Mouse (Mus musculus): ENCODE data around the gene Slc34a3. TPM values are rescaled to one million over a fixed set of nuclear protein-coding genes. Genes with fewer than 3 reads are reported as not detected.

Slc34a3 gene
- not detected for polyA plus RNA-seq (2014; fragmentation: Illumina TruSeq; extraction: RNeasy Lipid Tissue Mini Kit (QIAGEN cat#74804))

GRCm38 (mm10) chr2:25234050-25234449 is at the start of gene Slc34a3:
Slc34a3 (minus strand) TSS chr2:25234364.

GRCm38 (mm10) chr2:25271827-25272511 is 37.8 kb upstream of the Slc34a3 start, which contains the start of the genes Ssna1 and Anapc2:
Ssna1 (minus strand) TSS chr2:25272438.
Anapc2 (plus strand) TSS chr2:25272478.

GRCm38 (mm10) chr2:25262291-25262767 is 28.2 kb upstream of the Slc34a3 start, which contains the start of gene Tprn:
Tprn (plus strand) TSS chr2:25262618.

GRCm38 (mm10) chr2:25255284-25255779 is 21.2 kb upstream of the Slc34a3 start, which contains the start of gene Tmem203:
Tmem203 (plus strand) TSS chr2:25255439.

GRCm38 (mm10) chr2:25246183-25247072 is 12.3 kb upstream of the Slc34a3 start, which contains the start of gene AL732309.1:
AL732309.1 (minus strand) TSS chr2:25246863.

DNA sequence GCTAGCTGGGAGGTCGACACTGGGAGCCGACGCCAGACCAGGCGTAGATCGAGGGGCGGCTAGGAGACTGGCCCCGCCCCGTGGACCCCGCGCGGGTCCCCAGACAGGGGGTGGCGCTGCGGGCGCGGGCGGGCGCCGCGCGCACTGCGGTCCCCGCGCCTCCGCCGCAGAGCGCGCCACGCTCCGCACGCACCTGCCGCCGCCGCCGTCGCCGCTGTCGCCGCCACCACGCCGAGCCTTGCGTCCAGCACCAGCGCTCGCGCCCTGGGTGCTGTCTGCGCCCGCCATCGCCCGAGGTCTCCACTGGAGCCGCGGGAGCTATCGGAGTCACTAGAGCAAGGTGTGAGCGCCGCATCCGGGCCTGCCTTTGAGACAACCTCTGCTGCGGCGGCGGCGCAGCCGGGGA is 7.9 kb upstream of the Slc34a3 start, which contains the start of the genes Rnf208 and Cysrt1:
Gene Rnf208, plus strand, starts transcription at position 155 of the 406 bp plus-strand sequence.
Gene Cysrt1, minus strand, starts transcription at position 352 of the 406 bp plus-strand sequence.

DNA sequence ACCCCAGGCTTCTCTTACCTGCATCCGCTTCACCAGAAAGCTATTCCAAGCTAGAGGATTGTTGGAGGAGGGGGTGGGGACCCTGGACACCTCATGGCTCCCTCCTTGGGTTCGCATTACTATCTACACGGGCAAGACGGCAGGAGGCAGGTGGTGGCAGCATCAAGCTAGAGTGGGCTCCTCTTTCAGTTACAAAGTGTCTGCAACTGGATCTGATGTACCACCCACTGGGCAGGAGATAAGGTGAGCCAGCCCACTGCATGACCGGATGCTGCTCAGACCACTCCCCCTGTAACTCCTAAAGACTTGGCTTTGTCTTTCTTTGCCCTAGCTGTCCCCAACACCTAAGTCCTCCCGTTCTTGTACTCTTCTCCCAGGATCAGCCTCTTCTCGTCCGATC is 2.5 kb upstream of the Slc34a3 start, which contains the start of gene Rnf224:
Gene Rnf224, minus strand, starts transcription at position 174 of the 400 bp plus-strand sequence.

GRCm38 (mm10) chr2:25224492-25224765 is 9.7 kb downstream of the Slc34a3 start, which contains the start of gene Tubb4b:
Tubb4b (minus strand) TSS chr2:25224702.

DNA sequence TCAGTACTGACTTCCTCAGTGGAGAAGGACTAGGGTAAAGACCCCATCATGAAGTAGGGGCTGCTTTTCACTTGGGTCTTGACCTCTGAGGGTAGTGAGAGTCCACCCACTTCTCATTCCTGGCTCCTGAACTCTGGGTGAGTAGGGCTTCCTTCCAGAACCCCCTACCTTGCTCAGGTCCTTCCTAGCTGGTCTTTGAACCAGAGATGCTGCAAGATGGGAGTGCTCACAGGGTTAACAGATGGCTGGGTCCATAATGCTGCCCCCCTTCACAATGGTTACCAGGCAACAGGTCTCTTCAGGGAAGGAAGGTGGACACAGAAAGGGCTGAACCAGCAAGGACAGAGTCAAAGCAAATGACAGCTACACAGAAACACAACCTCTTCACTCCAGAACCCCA is 15.7 kb downstream of the Slc34a3 start, which contains the start of gene Fam166a:
Gene Fam166a, plus strand, starts transcription at position 301 of the 400 bp plus-strand sequence.

GRCm38 (mm10) chr2:25214444-25214843 is 19.7 kb downstream of the Slc34a3 start, which contains the start of gene Stpg3:
Stpg3 (minus strand) TSS chr2:25214637.

DNA sequence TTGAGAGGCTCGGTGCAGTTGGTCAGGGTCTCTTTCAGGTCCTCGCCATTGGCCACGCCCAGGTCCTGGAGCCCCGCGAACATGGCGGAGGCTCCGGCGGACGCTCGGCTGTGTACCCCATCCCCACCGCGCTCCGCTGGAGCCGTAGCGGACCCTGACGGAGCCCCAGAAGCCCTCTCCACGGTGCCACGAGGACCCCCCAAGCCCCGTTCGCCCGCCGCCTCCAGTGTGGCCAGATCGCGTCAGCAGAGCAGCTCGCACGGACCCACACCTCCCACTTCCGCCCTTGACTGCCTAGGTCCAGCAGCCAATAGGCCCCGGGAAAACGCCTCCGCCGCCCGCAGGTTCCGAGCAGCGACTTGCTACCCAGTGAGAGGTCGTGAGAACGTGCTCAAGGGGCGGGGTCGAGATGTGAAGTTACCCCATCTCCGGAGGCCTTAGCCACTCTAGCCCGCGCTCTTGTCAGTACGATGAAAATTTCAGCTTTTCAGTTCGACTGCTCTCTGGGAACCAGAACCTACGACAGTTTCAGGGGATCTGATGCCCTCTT is 23.0 kb downstream of the Slc34a3 start, which contains the start of gene Nelfb:
Gene Nelfb, minus strand, starts transcription at position 369 of the 550 bp plus-strand sequence.

DNA sequence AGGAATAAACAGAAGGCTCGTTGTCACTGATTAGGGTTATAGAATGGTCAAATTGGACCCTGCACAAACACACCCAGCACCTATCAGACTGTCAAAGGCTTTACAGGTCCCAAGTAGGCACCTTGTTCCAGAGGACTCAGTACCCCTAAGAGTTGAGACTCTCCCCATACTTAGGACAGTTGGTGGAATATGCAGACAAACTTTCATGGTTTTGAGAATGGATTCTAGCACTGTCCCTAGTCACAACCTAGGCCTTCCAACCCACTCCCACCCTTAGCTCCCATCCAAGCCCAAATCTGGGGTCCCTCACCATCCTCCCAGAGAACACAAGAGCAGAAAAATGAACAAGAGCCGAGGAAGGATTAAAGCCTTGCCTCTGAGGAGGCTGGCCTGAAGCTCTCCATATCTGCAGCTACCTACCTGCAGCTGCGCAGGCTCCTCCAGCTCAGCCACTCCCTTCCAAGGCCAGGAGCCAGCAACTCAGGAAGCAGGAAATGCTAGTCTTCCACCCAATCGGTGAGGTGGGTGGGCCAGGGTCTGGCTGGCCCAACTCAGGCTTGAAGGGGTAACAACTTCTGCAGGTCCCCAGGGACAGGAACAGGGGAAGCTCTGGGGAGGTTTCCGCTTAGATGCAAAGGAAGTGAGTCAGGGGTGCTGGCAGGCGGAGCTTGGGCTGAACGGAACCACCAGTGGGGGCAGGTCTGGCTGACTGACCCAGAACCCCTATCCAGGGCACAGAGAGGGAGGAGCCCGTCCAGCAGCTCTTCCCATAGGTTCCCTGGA is 37.8 kb downstream of the Slc34a3 start, which contains the start of gene Tor4a:
Gene Tor4a, minus strand, starts transcription at position 715 of the 783 bp plus-strand sequence.

GRCm38 (mm10) chr2:25180478-25180903 is 53.7 kb downstream of the Slc34a3 start, which contains the start of gene Nrarp:
Nrarp (plus strand) TSS chr2:25180758.

Other genes starting within 250 kb of the Slc34a3 start
- 3.6 TPM for gene Nsmf, start 180.0 kb downstream of the Slc34a3 start, polyA plus RNA-seq (2014; fragmentation: Illumina TruSeq; extraction: RNeasy Lipid Tissue Mini Kit (QIAGEN cat#74804))
- not detected for gene Entpd8, start 154.1 kb downstream of the Slc34a3 start, polyA plus RNA-seq (2014; fragmentation: Illumina TruSeq; extraction: RNeasy Lipid Tissue Mini Kit (QIAGEN cat#74804))
- not detected for gene Noxa1, start 139.2 kb downstream of the Slc34a3 start, polyA plus RNA-seq (2014; fragmentation: Illumina TruSeq; extraction: RNeasy Lipid Tissue Mini Kit (QIAGEN cat#74804))
- gene Nrarp, start 53.6 kb downstream of the Slc34a3 start, polyA plus RNA-seq (2014; fragmentation: Illumina TruSeq; extraction: RNeasy Lipid Tissue Mini Kit (QIAGEN cat#74804)): 4.8 TPM
- gene Tor4a, start 37.5 kb downstream of the Slc34a3 start, polyA plus RNA-seq (2014; fragmentation: Illumina TruSeq; extraction: RNeasy Lipid Tissue Mini Kit (QIAGEN cat#74804)): 2.8 TPM
- gene Nelfb, start 22.9 kb downstream of the Slc34a3 start, polyA plus RNA-seq (2014; fragmentation: Illumina TruSeq; extraction: RNeasy Lipid Tissue Mini Kit (QIAGEN cat#74804)): 4.4 TPM
- not detected for gene Stpg3, start 19.7 kb downstream of the Slc34a3 start, polyA plus RNA-seq (2014; fragmentation: Illumina TruSeq; extraction: RNeasy Lipid Tissue Mini Kit (QIAGEN cat#74804))
- not detected for gene Fam166a, start 15.6 kb downstream of the Slc34a3 start, polyA plus RNA-seq (2014; fragmentation: Illumina TruSeq; extraction: RNeasy Lipid Tissue Mini Kit (QIAGEN cat#74804))
- 43.8 TPM for gene Tubb4b, start 9.7 kb downstream of the Slc34a3 start, polyA plus RNA-seq (2014; fragmentation: Illumina TruSeq; extraction: RNeasy Lipid Tissue Mini Kit (QIAGEN cat#74804))
- not detected for gene Rnf224, start 2.4 kb upstream of the Slc34a3 start, polyA plus RNA-seq (2014; fragmentation: Illumina TruSeq; extraction: RNeasy Lipid Tissue Mini Kit (QIAGEN cat#74804))
- gene Rnf208, start 7.9 kb upstream of the Slc34a3 start, polyA plus RNA-seq (2014; fragmentation: Illumina TruSeq; extraction: RNeasy Lipid Tissue Mini Kit (QIAGEN cat#74804)): not detected
- not detected for gene Cysrt1, start 8.1 kb upstream of the Slc34a3 start, polyA plus RNA-seq (2014; fragmentation: Illumina TruSeq; extraction: RNeasy Lipid Tissue Mini Kit (QIAGEN cat#74804))
- 0.83 TPM for gene AL732309.1, start 12.5 kb upstream of the Slc34a3 start, polyA plus RNA-seq (2014; fragmentation: Illumina TruSeq; extraction: RNeasy Lipid Tissue Mini Kit (QIAGEN cat#74804))
- not detected for gene Tmem203, start 21.1 kb upstream of the Slc34a3 start, polyA plus RNA-seq (2014; fragmentation: Illumina TruSeq; extraction: RNeasy Lipid Tissue Mini Kit (QIAGEN cat#74804))
- gene Tprn, start 28.3 kb upstream of the Slc34a3 start, polyA plus RNA-seq (2014; fragmentation: Illumina TruSeq; extraction: RNeasy Lipid Tissue Mini Kit (QIAGEN cat#74804)): 0.31 TPM
- 0.80 TPM for gene Ssna1, start 38.1 kb upstream of the Slc34a3 start, polyA plus RNA-seq (2014; fragmentation: Illumina TruSeq; extraction: RNeasy Lipid Tissue Mini Kit (QIAGEN cat#74804))
- gene Anapc2, start 38.1 kb upstream of the Slc34a3 start, polyA plus RNA-seq (2014; fragmentation: Illumina TruSeq; extraction: RNeasy Lipid Tissue Mini Kit (QIAGEN cat#74804)): 7.8 TPM
- gene Tmem210, start 53.8 kb upstream of the Slc34a3 start, polyA plus RNA-seq (2014; fragmentation: Illumina TruSeq; extraction: RNeasy Lipid Tissue Mini Kit (QIAGEN cat#74804)): not detected
- gene Lrrc26, start 55.6 kb upstream of the Slc34a3 start, polyA plus RNA-seq (2014; fragmentation: Illumina TruSeq; extraction: RNeasy Lipid Tissue Mini Kit (QIAGEN cat#74804)): not detected
- gene Grin1, start 84.8 kb upstream of the Slc34a3 start, polyA plus RNA-seq (2014; fragmentation: Illumina TruSeq; extraction: RNeasy Lipid Tissue Mini Kit (QIAGEN cat#74804)): not detected
- 19.7 TPM for gene Man1b1, start 98.0 kb upstream of the Slc34a3 start, polyA plus RNA-seq (2014; fragmentation: Illumina TruSeq; extraction: RNeasy Lipid Tissue Mini Kit (QIAGEN cat#74804))
- gene Dpp7, start 122.0 kb upstream of the Slc34a3 start, polyA plus RNA-seq (2014; fragmentation: Illumina TruSeq; extraction: RNeasy Lipid Tissue Mini Kit (QIAGEN cat#74804)): 6.6 TPM
- gene Uap1l1, start 131.3 kb upstream of the Slc34a3 start, polyA plus RNA-seq (2014; fragmentation: Illumina TruSeq; extraction: RNeasy Lipid Tissue Mini Kit (QIAGEN cat#74804)): 0.60 TPM
- gene Sapcd2, start 138.0 kb upstream of the Slc34a3 start, polyA plus RNA-seq (2014; fragmentation: Illumina TruSeq; extraction: RNeasy Lipid Tissue Mini Kit (QIAGEN cat#74804)): 0.17 TPM
- gene Entpd2, start 161.5 kb upstream of the Slc34a3 start, polyA plus RNA-seq (2014; fragmentation: Illumina TruSeq; extraction: RNeasy Lipid Tissue Mini Kit (QIAGEN cat#74804)): 0.34 TPM
- 15.0 TPM for gene Npdc1, start 165.0 kb upstream of the Slc34a3 start, polyA plus RNA-seq (2014; fragmentation: Illumina TruSeq; extraction: RNeasy Lipid Tissue Mini Kit (QIAGEN cat#74804))
- not detected for gene Fut7, start 188.9 kb upstream of the Slc34a3 start, polyA plus RNA-seq (2014; fragmentation: Illumina TruSeq; extraction: RNeasy Lipid Tissue Mini Kit (QIAGEN cat#74804))
- 0.77 TPM for gene Abca2, start 194.3 kb upstream of the Slc34a3 start, polyA plus RNA-seq (2014; fragmentation: Illumina TruSeq; extraction: RNeasy Lipid Tissue Mini Kit (QIAGEN cat#74804))
- gene Clic3, start 222.5 kb upstream of the Slc34a3 start, polyA plus RNA-seq (2014; fragmentation: Illumina TruSeq; extraction: RNeasy Lipid Tissue Mini Kit (QIAGEN cat#74804)): not detected
- gene Paxx, start 226.7 kb upstream of the Slc34a3 start, polyA plus RNA-seq (2014; fragmentation: Illumina TruSeq; extraction: RNeasy Lipid Tissue Mini Kit (QIAGEN cat#74804)): 2.4 TPM
- gene Ptgds, start 235.7 kb upstream of the Slc34a3 start, polyA plus RNA-seq (2014; fragmentation: Illumina TruSeq; extraction: RNeasy Lipid Tissue Mini Kit (QIAGEN cat#74804)): not detected

Data from ovary, adult 10 weeks (tissue).